Mouse (Mus musculus): ENCODE measurements at regions not wholly inside any gene's neighbourhood (a gene's known extent, or its start where the extent isn't known, plus 50 kb on each side); places are given as distances from the start of the nearest gene placed in this dataset.

DNA sequence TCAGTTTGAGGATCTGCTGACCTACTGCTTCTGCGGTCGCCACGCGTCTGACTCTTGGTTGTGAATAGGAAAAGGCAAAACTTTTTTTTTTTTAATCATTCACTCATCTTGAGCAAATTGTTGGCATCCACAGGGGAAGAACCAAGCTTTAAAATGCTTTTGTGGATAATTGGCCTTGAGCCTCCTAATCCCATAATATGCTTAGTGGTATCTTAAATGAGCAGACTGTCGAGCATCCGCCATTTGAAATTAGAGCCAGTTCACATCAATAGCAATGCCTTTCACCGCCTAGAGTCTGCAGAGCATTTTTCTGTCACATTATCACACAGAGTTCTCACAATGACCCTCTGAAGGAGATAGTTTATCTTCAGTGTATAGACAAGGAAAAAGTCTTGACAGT, 153.7 kb upstream of the Bmper start:
- WGBS = 95% methylated on average over 7 of the region's 7 CpGs
- H3K9me3 ChIP-seq (ENCODE audit: control insufficient read depth, low read length) = no peaks in the 10 kb centered on the region
- H3K4me2 ChIP-seq (replicated peaks; ENCODE audit: low read depth, low read length) = no peak overlapping the region
- no peak overlapping the region for H3K9ac ChIP-seq (ENCODE audit: low read depth, low read length)
- H3K36me3 ChIP-seq (ENCODE audit: control insufficient read depth, insufficient read depth, low read length) = no peaks in the 10 kb centered on the region
- ATAC-seq (ENCODE audit: low FRiP score, low TSS enrichment) = no peak
- no peak overlapping the region for H3K27ac ChIP-seq (ENCODE audit: low read depth, low read length)
- no peak overlapping the region for H3K4me3 ChIP-seq (ENCODE audit: low read length)
- H3K4me1 ChIP-seq (ENCODE audit: control insufficient read depth, insufficient read depth, low read length) = no peaks in the 10 kb centered on the region; the same call in 1 of the 2 replicates
- no peaks in the 10 kb centered on the region for H3K27me3 ChIP-seq (ENCODE audit: control insufficient read depth, insufficient read depth, low read length)

DNA sequence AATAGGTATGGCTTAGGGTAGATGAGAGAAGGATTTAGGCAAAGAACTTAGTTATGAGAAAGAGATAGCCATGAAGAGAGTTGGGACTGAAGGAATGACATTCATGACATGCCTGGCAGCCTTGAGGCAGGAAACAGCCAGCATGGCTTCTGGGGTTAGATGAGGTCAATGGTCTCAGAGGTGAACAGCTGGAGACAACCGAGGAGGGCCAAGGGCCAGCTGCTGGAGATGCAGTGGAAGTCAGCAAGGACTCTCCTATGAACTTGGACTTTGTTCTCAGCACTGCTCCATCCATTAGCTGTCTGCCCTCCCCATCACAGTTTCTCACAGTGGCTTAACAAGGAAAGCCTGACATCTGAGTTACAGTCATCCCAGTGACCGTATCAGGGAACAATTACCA, 151.9 kb upstream of the Bmper start:
- Histone ChIP-seq H3K4me1 (ENCODE audit: control insufficient read depth, insufficient read depth, low read length) (no peaks in the 10 kb centered on the region), H3K9ac (ENCODE audit: low read depth, low read length) (no peak overlapping the region), H3K36me3 (ENCODE audit: control insufficient read depth, insufficient read depth, low read length) (no peaks in the 10 kb centered on the region), H3K27me3 (ENCODE audit: control insufficient read depth, insufficient read depth, low read length) (no peaks in the 10 kb centered on the region), H3K4me3 (ENCODE audit: low read length) (no peak overlapping the region), H3K9me3 (ENCODE audit: control insufficient read depth, low read length) (no peaks in the 10 kb centered on the region), H3K27ac (ENCODE audit: low read depth, low read length) (no peak overlapping the region), H3K4me2 (replicated peaks; ENCODE audit: low read depth, low read length) (no peak overlapping the region)
- ATAC-seq (ENCODE audit: low FRiP score, low TSS enrichment) = no peak
- WGBS = 48% methylated on average over 2 of the region's 2 CpGs

DNA sequence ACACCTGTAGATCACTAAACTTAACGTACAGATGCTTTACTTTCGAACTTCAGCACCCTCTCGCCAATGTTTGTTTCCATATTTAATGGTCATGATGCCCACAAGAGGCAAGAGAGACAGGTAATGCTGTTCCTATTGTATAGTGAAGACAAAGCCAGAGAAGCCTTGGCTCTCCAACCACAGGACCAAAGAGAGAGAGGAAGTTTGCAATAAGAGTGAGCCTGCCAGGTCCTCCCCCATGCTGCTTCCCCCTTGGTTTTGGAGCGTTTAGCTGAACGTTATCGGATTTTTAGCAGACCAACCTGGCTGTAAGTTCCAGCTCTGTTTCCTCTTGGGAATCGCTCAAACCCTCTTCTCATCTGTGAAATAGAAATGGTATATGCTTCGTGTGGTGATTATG, 150.1 kb upstream of the Bmper start:
- Histone ChIP-seq H3K4me2 (replicated peaks; ENCODE audit: low read depth, low read length) (no peak overlapping the region), H3K4me3 (ENCODE audit: low read length) (no peak overlapping the region), H3K9ac (ENCODE audit: low read depth, low read length) (no peak overlapping the region), H3K4me1 (ENCODE audit: control insufficient read depth, insufficient read depth, low read length) (no peaks in the 10 kb centered on the region), H3K27me3 (ENCODE audit: control insufficient read depth, insufficient read depth, low read length) (no peaks in the 10 kb centered on the region), H3K36me3 (ENCODE audit: control insufficient read depth, insufficient read depth, low read length) (no peaks in the 10 kb centered on the region), H3K9me3 (ENCODE audit: control insufficient read depth, low read length) (no peaks in the 10 kb centered on the region), H3K27ac (ENCODE audit: low read depth, low read length) (no peak overlapping the region)
- WGBS = 87% methylated on average over 8 of the region's 8 CpGs
- no peak for ATAC-seq (ENCODE audit: low FRiP score, low TSS enrichment)

DNA sequence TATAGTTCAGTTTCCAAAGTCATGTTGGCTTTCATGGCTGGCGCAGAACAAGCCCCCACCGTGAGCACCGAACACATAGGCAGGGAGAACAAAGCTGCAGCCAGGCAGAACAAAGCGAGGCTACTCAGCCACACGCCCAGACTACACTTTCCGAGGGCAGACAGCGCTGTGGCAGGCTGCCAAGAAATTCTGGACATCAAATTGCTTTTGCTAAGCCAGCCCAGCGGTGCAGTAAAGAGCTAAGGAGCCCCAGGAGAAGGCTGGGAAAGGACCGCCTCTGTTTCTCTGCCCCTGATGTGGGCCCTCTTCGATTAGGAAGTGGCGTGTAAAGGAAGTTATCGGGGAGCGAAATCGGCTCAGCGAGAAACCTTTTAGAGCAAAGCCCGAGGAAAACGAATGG, 139.3 kb upstream of the Bmper start:
- no peaks in the 10 kb centered on the region for H3K9me3 ChIP-seq (ENCODE audit: control insufficient read depth, low read length)
- H3K4me2 ChIP-seq (replicated peaks; ENCODE audit: low read depth, low read length) = no peak overlapping the region
- H3K4me1 ChIP-seq (ENCODE audit: control insufficient read depth, insufficient read depth, low read length) = peaks cover 11% of the 10 kb centered on the region; the same call in 1 of the 2 replicates
- H3K27ac ChIP-seq (ENCODE audit: low read depth, low read length) = peak overlapping the region; percentile 56; the same call in 1 of the 2 replicates
- H3K4me3 ChIP-seq (ENCODE audit: low read length) = no peak overlapping the region
- peak overlapping the region; percentile 13; the same call in 1 of the 2 replicates for H3K9ac ChIP-seq (ENCODE audit: low read depth, low read length)
- H3K36me3 ChIP-seq (ENCODE audit: control insufficient read depth, insufficient read depth, low read length) = no peaks in the 10 kb centered on the region
- WGBS = 33% methylated on average over 17 of the region's 17 CpGs
- peak; percentile 87 for ATAC-seq (ENCODE audit: low FRiP score, low TSS enrichment)
- no peaks in the 10 kb centered on the region for H3K27me3 ChIP-seq (ENCODE audit: control insufficient read depth, insufficient read depth, low read length)

DNA sequence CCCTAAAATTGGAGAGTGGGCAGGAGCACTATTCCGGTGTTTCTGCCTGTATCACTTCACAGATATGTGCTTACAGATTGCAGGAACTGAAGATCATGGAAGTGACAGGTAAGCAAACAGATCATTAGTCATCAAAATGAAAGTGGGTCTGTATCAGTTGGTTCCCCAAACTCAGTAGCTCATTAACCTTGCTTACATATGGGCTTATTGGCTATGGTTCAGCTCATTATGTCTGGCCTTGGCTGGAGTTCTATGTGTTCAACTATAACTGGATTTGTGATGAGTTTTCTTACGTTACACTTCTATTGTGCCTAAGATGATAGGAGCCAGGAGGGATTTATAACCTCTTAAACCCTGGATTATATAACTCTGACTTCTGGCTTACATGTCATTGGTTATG, 133.5 kb upstream of the Bmper start:
- Histone ChIP-seq H3K27ac (ENCODE audit: low read depth, low read length) (no peak overlapping the region), H3K9ac (ENCODE audit: low read depth, low read length) (no peak overlapping the region), H3K9me3 (ENCODE audit: control insufficient read depth, low read length) (no peaks in the 10 kb centered on the region), H3K36me3 (ENCODE audit: control insufficient read depth, insufficient read depth, low read length) (no peaks in the 10 kb centered on the region), H3K4me2 (replicated peaks; ENCODE audit: low read depth, low read length) (no peak overlapping the region), H3K4me1 (ENCODE audit: control insufficient read depth, insufficient read depth, low read length) (peaks cover 6% of the 10 kb centered on the region; the same call in 1 of the 2 replicates), H3K4me3 (ENCODE audit: low read length) (no peak overlapping the region), H3K27me3 (ENCODE audit: control insufficient read depth, insufficient read depth, low read length) (no peaks in the 10 kb centered on the region)
- ATAC-seq (ENCODE audit: low FRiP score, low TSS enrichment) = no peak
- 82% methylated on average over 2 of the region's 2 CpGs for WGBS

DNA sequence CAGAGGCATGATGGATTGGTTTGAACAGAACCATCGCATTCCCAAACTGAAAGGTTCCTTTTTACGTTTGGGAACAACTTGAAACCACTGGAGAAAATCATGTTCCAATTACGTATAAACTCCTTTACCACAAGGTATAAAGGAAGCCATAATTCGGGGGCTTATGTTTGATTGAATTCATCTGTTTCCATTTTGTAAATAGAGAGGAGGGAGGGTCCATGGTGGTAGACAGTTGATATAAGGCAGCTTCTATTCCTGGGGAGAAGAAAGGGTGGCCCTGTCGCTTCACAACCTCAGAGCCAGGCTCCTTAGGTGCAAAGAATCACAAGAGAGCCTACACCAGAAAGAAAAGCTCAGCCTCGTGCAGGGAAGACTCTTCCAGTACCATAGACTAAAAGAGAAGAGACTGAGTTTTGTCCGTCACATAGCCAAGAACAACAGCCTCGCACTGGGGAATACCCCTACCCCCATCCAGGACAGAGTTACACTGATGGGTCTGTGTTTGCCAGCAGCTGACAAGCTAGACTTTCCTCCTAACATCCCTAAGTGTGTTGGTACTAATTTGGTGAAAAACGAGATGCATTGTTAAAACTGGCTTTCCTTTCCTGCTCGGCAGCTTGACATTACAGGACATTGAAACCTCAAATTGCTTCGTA, 125.6 kb upstream of the Bmper start:
- Histone ChIP-seq H3K4me3 (ENCODE audit: low read length) (no peak overlapping the region), H3K9me3 (ENCODE audit: control insufficient read depth, low read length) (no peaks in the 10 kb centered on the region), H3K4me2 (replicated peaks; ENCODE audit: low read depth, low read length) (no peak overlapping the region), H3K27me3 (ENCODE audit: control insufficient read depth, insufficient read depth, low read length) (no peaks in the 10 kb centered on the region), H3K4me1 (ENCODE audit: control insufficient read depth, insufficient read depth, low read length) (no peaks in the 10 kb centered on the region), H3K36me3 (ENCODE audit: control insufficient read depth, insufficient read depth, low read length) (no peaks in the 10 kb centered on the region), H3K9ac (ENCODE audit: low read depth, low read length) (no peak overlapping the region), H3K27ac (ENCODE audit: low read depth, low read length) (no peak overlapping the region)
- ATAC-seq (ENCODE audit: low FRiP score, low TSS enrichment) = no peak
- 49% methylated on average over 11 of the region's 11 CpGs for WGBS

DNA sequence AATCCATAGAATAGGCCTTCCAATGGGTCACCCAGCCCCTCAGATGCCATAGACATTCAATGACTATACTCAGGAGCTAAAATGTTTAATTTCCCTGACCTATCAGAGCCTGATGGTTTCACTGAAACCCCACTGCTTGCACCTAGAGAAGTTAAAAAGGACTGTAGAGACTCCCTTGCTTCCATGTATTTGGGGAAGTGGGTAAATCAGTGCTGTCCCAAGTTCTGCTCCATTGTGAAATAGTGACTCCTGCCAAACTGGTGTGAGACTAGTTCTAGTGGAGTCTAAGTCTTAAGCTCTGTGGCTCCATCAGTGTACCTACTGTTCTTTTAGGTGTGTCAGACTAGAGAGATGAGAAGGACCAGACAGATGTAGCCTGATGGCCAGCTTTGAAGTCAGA, 121.3 kb upstream of the Bmper start:
- Histone ChIP-seq H3K36me3 (ENCODE audit: control insufficient read depth, insufficient read depth, low read length) (no peaks in the 10 kb centered on the region), H3K4me2 (replicated peaks; ENCODE audit: low read depth, low read length) (no peak overlapping the region), H3K9me3 (ENCODE audit: control insufficient read depth, low read length) (no peaks in the 10 kb centered on the region), H3K27me3 (ENCODE audit: control insufficient read depth, insufficient read depth, low read length) (no peaks in the 10 kb centered on the region), H3K4me3 (ENCODE audit: low read length) (no peak overlapping the region), H3K27ac (ENCODE audit: low read depth, low read length) (no peak overlapping the region), H3K4me1 (ENCODE audit: control insufficient read depth, insufficient read depth, low read length) (no peaks in the 10 kb centered on the region), H3K9ac (ENCODE audit: low read depth, low read length) (no peak overlapping the region)
- ATAC-seq (ENCODE audit: low FRiP score, low TSS enrichment) = no peak

DNA sequence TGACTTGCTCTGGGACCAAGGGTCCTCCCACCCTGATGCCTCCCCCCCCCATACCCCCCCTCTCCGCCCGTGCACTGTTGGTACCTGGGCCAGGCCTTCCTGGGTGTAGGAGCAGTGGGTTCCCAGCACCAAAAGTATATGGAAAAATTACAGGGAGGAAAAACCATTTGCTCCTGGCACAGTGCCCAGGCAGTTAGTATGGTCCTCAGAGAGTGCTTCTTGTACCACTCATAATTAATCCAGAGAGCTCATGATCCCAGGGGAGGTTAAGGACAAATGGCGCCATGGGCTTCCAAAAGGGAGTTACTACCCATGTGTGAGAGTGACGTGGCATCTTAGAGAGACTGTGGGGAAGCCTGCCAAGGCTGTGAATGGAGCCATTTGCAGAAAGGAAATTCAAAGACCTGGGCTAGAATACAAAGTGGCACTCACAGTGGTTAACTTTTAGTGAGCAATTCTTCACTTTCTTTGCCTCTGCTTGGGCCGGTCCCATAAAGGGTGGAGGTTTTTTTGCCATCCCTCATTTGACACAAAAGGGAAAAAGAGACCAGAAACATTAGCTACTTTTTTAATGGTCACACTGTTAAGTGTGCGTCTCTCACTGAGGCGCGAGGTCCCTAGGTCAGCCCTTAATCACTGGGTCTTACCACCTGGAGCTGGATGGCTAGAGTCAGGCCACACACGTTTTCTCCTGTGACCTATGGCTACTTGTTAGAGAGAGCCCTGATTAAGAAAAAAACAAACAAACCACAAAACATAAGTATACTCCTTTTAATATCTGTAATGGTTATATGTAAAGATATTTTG, 120.7 kb upstream of the Bmper start:
- no peak overlapping the region for H3K9ac ChIP-seq (ENCODE audit: low read depth, low read length)
- no peaks in the 10 kb centered on the region for H3K4me1 ChIP-seq (ENCODE audit: control insufficient read depth, insufficient read depth, low read length)
- H3K27me3 ChIP-seq (ENCODE audit: control insufficient read depth, insufficient read depth, low read length) = no peaks in the 10 kb centered on the region
- no peak for ATAC-seq (ENCODE audit: low FRiP score, low TSS enrichment)
- no peak overlapping the region for H3K27ac ChIP-seq (ENCODE audit: low read depth, low read length)
- H3K4me2 ChIP-seq (replicated peaks; ENCODE audit: low read depth, low read length) = no peak overlapping the region
- WGBS = 49% methylated on average over 9 of the region's 9 CpGs
- H3K4me3 ChIP-seq (ENCODE audit: low read length) = no peak overlapping the region
- H3K9me3 ChIP-seq (ENCODE audit: control insufficient read depth, low read length) = no peaks in the 10 kb centered on the region
- no peaks in the 10 kb centered on the region for H3K36me3 ChIP-seq (ENCODE audit: control insufficient read depth, insufficient read depth, low read length)

DNA sequence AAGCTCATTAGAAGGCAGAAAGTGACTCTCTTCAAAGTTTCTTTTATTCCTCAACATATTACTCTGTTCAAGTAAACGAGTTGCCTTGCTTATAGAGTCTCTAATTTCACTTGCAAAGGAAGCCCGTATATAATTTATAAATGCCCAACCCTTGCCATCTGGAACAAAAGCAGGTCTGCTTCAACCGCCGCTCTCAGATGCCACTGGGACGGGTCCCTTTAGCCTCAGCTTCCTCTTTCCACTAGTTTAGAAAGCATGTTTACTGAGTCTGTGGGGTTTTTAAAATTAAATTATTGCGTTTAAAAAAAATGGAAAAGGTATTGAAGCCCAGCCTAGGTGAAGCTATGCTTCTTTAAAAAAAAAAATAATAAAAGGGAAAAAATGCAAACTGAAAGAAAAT, 111.4 kb upstream of the Bmper start:
- H3K4me1 ChIP-seq (ENCODE audit: control insufficient read depth, insufficient read depth, low read length) = no peaks in the 10 kb centered on the region
- no peak for ATAC-seq (ENCODE audit: low FRiP score, low TSS enrichment)
- no peaks in the 10 kb centered on the region for H3K9me3 ChIP-seq (ENCODE audit: control insufficient read depth, low read length)
- H3K27ac ChIP-seq (ENCODE audit: low read depth, low read length) = no peak overlapping the region
- no peak overlapping the region for H3K4me3 ChIP-seq (ENCODE audit: low read length)
- WGBS = 80% methylated on average over 6 of the region's 6 CpGs
- H3K36me3 ChIP-seq (ENCODE audit: control insufficient read depth, insufficient read depth, low read length) = no peaks in the 10 kb centered on the region
- H3K9ac ChIP-seq (ENCODE audit: low read depth, low read length) = no peak overlapping the region
- no peak overlapping the region for H3K4me2 ChIP-seq (replicated peaks; ENCODE audit: low read depth, low read length)
- no peaks in the 10 kb centered on the region for H3K27me3 ChIP-seq (ENCODE audit: control insufficient read depth, insufficient read depth, low read length)

All from kidney, embryonic 14.5 days (tissue).